Mouse (Mus musculus) layer of hippocampus, adult 2 months (tissue): ENCODE results near the gene Mesd. TPM values are rescaled to one million over a fixed set of nuclear protein-coding genes. Genes with fewer than 3 reads are reported as not detected.

Experiments used
- DNase-seq, 2 experiments: peaks; one replicate each; pipeline ENCODE4 v3.0.0; 2022; ENCODE audit warnings: low spot score in 2 of 2
- H3K27ac ChIP-seq: fragments of 200-600 bp; 2 replicates; pipeline ENCODE4 v1.8.1; 2022
- H3K4me3 ChIP-seq: fragments of 200-600 bp; 2 replicates; pipeline ENCODE4 v1.8.1; 2022; ENCODE audit warnings: mild to moderate bottlenecking
- CTCF ChIP-seq: fragments of 200-600 bp; conservative IDR thresholded peaks from 2 replicates; pipeline ENCODE4 v1.8.1; 2022; ENCODE audit warnings: antibody characterized with exemption, mild to moderate bottlenecking, moderate library complexity
- total RNA-seq, 2 experiments: library from RNA; stranded (reverse); gene quantifications; 2 replicates each; pipeline ENCODE4 v1.2.3; 2021

Mesd gene
- total RNA-seq, 2 experiments from 2014 or later = 57.4 to 62.7 TPM

- DNase-seq = no peak
- no peak for TF ChIP-seq CTCF
- no peak overlapping the region for H3K4me3 ChIP-seq
- no peak overlapping the region for H3K27ac ChIP-seq
These were observed 65.4 kb downstream of the Mesd start for GRCm38 (mm10) chr7:83949662-83950061.

Other genes with a start within 250 kb of the Mesd start
- gene Il16, start 138.7 kb upstream of the Mesd start, total RNA-seq = 10 to 100 TPM; 67.3 to 70.3 TPM
- 1 to 10 TPM; 1.3 to 2.5 TPM for gene Cfap161, start 89.6 kb upstream of the Mesd start, total RNA-seq
- gene Tlnrd1, start 161 bp upstream of the Mesd start, total RNA-seq = 10 to 100 TPM; 18.1 to 20.9 TPM
- gene Cemip, start 202.0 kb downstream of the Mesd start, total RNA-seq = 10 to 100 TPM; 21.1 to 26.1 TPM